Comparison of ENCODE assay signal across 9 mouse cellular contexts in the genomic region with DNA sequence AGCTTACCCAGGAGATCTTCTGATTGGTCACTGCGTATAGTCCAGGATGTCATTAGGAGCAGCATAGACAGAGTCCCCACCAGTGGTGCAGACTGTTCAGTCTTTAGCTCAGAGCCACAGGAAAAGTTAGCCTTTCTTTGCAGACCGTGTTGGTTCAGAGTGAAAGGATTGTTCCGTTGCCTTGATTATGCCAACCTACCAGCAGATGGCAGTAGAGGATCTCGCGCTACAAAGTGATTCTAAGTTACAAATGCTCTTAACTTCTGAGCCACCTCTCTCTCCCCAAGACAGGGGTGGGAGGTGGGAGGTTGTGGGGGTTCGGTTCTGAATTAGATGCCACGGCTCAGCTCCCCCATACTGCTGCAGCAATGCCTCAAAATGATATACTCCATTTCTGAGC. TPM values are rescaled to one million over a fixed set of nuclear protein-coding genes. Genes with fewer than 3 reads are reported as not detected.
A peak's percentile ranks its signal among the peaks of the same experiment; 100 is the strongest.
DNase-seq lines count a peak whose midpoint lies in the region; ATAC-seq and TF ChIP-seq lines count a peak whose summit lies in the region.
"Had no signal": no experiment of that assay in that cellular context is flagged by ENCODE, and none has a peak within 500 bp of the region (broad histone marks: within the 10 kb centered on the region; RNA-seq: fewer than 3 reads in every experiment).

No protein-coding gene starts in this region.

- peak; percentile 73 for ATAC-seq in granulocyte monocyte progenitor cell, adult 5-6 weeks (replicated peaks; ENCODE audit: poor library complexity, severe bottlenecking)
- ATAC-seq in kidney, postnatal 0 days (replicated peaks; ENCODE audit: low FRiP score, low read depth) = no peak
- no peak for ATAC-seq in liver, embryonic 13.5 days (ENCODE audit: low read depth)
- 0 out of 2 replicates have a peak, but pooled peaks have one; percentile 38 for ATAC-seq in neural tube, embryonic 15.5 days (ENCODE audit: low FRiP score)

- TF ChIP-seq RAD21 in CH12.LX (IDR thresholded peaks at IDR 0.05; ENCODE audit: low read depth, low read length) = no peak; the same call in none of the 2 replicates

- TF ChIP-seq POLR2A in CH12.LX (IDR thresholded peaks at IDR 0.05; ENCODE audit: low read depth, low read length) = no peak
- no peak for TF ChIP-seq POLR2A in cortical plate, adult 2 months (IDR thresholded peaks at IDR 0.05; ENCODE audit: extremely low read depth, insufficient read depth, low read length)

- no peak overlapping the region; the same call in 1 of the 2 replicates for H3K9ac ChIP-seq in CH12.LX (ENCODE audit: insufficient read depth, low read depth)
- no peak overlapping the region for H3K9ac ChIP-seq in kidney, postnatal 0 days (ENCODE audit: low read depth, low read length)
- H3K9ac ChIP-seq in liver, embryonic 13.5 days = no peak overlapping the region
- no peak overlapping the region for H3K9ac ChIP-seq in neural tube, embryonic 15.5 days (replicated peaks)

- WGBS in kidney, postnatal 0 days = 5% methylated on average over 7 of the region's 7 CpGs
- 5% methylated on average over 7 of the region's 7 CpGs for WGBS in liver, embryonic 13.5 days (ENCODE audit: insufficient replicate concordance)
- WGBS in neural tube, embryonic 15.5 days = 9% methylated on average over 7 of the region's 7 CpGs

- no peaks in the 10 kb centered on the region for H3K36me3 ChIP-seq in CH12.LX (replicated peaks in 1 of 2; ENCODE audit: control insufficient read depth in 1 of 2, insufficient read depth in 1 of 2, low read length in 1 of 2)
- H3K36me3 ChIP-seq in kidney, postnatal 0 days (ENCODE audit: insufficient read depth, low read length) = no peaks in the 10 kb centered on the region
- no peaks in the 10 kb centered on the region for H3K36me3 ChIP-seq in liver, embryonic 13.5 days
- no peaks in the 10 kb centered on the region for H3K36me3 ChIP-seq in neural tube, embryonic 15.5 days

- peak overlapping the region in 1 of 3 experiments; percentile 14 for H3K4me3 ChIP-seq in CH12.LX (replicated peaks in 1 of 3; ENCODE audit: low read depth in 2 of 3, low read length in 2 of 3, poor library complexity in 1 of 3)
- H3K4me3 ChIP-seq in cortical plate, adult 2 months (ENCODE audit: insufficient read depth, low read length) = no peak overlapping the region
- H3K4me3 ChIP-seq in kidney, postnatal 0 days (replicated peaks; ENCODE audit: low read depth, low read length) = no peak overlapping the region
- no peak overlapping the region for H3K4me3 ChIP-seq in liver, embryonic 13.5 days (replicated peaks)
- H3K4me3 ChIP-seq in neural tube, embryonic 15.5 days (replicated peaks) = no peak overlapping the region

- peaks cover 0 to 4% of the 10 kb centered on the region in 2 experiments; a peak in 2 of 4 replicates for H3K4me1 ChIP-seq in CH12.LX (ENCODE audit: control insufficient read depth in 1 of 2, insufficient read depth in 2 of 2)
- no peaks in the 10 kb centered on the region for H3K4me1 ChIP-seq in cortical plate, adult 2 months (ENCODE audit: control insufficient read depth, insufficient read depth, low read length)
- H3K4me1 ChIP-seq in kidney, postnatal 0 days (replicated peaks; ENCODE audit: insufficient read depth, low read length) = no peaks in the 10 kb centered on the region
- H3K4me1 ChIP-seq in liver, embryonic 13.5 days (replicated peaks) = no peaks in the 10 kb centered on the region
- no peaks in the 10 kb centered on the region for H3K4me1 ChIP-seq in neural tube, embryonic 15.5 days

- DNase-seq in CH12.LX (ENCODE audit: extremely low read depth) = peak; percentile 77
- DNase-seq in adrenal gland, adult (ENCODE audit: inconsistent age in 2 of 2, low spot score in 1 of 2) = peak; percentile 53 to 89
- peak; percentile 87 for DNase-seq in kidney, postnatal 0 days (ENCODE audit: low spot score)
- DNase-seq in liver, embryonic 13.5 days = peak; percentile 13
- DNase-seq in thymus, postnatal 14 days = peak; percentile 65

- H3K27me3 ChIP-seq in CH12.LX (replicated peaks) = no peaks in the 10 kb centered on the region
- no peaks in the 10 kb centered on the region for H3K27me3 ChIP-seq in kidney, postnatal 0 days (ENCODE audit: insufficient read depth, low read length)
- 0 out of 2 replicates have a peak, but pooled peaks cover 4% of the 10 kb centered on the region for H3K27me3 ChIP-seq in liver, embryonic 13.5 days
- H3K27me3 ChIP-seq in neural tube, embryonic 15.5 days (replicated peaks) = 0 out of 2 replicates have a peak, but pooled peaks cover 3% of the 10 kb centered on the region

- H3K27ac ChIP-seq in CH12.LX (ENCODE audit: insufficient read depth, low read depth) = no peak overlapping the region
- H3K27ac ChIP-seq in cortical plate, adult 2 months (ENCODE audit: insufficient read depth, low read length) = no peak overlapping the region
- no peak overlapping the region for H3K27ac ChIP-seq in kidney, postnatal 0 days
- no peak overlapping the region for H3K27ac ChIP-seq in liver, embryonic 13.5 days
- no peak overlapping the region for H3K27ac ChIP-seq in neural tube, embryonic 15.5 days (replicated peaks)

- dilution Hi-C loops in CH12.LX (cut with MboI; ENCODE audit: extremely low pct_ligation_motif_present, extremely low pct_unique_long_range_greater_than_20kb, low sequenced_read_pairs) = no loop called here

- TF ChIP-seq CTCF in CH12.LX (conservative IDR thresholded peaks at IDR 0.05 in 1 of 2, IDR thresholded peaks at IDR 0.05 in 1 of 2; ENCODE audit: low read depth in 2 of 2, low read length in 2 of 2) = peak; percentile 94 to 97
- TF ChIP-seq CTCF in cortical plate, adult 2 months (IDR thresholded peaks at IDR 0.05; ENCODE audit: extremely low read depth, insufficient read depth, low read length) = peak; percentile 93
- peak; percentile 92 for TF ChIP-seq CTCF in kidney, postnatal 0 days (IDR thresholded peaks at IDR 0.05; ENCODE audit: low read depth)

- no peak for TF ChIP-seq EP300 in CH12.LX (IDR thresholded peaks at IDR 0.05; ENCODE audit: low read length)

- no peaks in the 10 kb centered on the region for H3K79me2 ChIP-seq in CH12.LX (replicated peaks; ENCODE audit: control insufficient read depth, extremely low read depth, insufficient read depth, poor library complexity, severe bottlenecking)

- in situ Hi-C loops in CH12.LX (cut with MboI; ENCODE audit: low pct_ligation_motif_present, low pct_unique_long_range_greater_than_20kb, low sequenced_read_pairs) = loop anchor here (5.0 to 10.0 kb wide), 3 partner anchors 130 to 360 kb away; no protein-coding TSS in a partner anchor

- no peaks in the 10 kb centered on the region for H3K9me3 ChIP-seq in CH12.LX (replicated peaks; ENCODE audit: low read length)
- H3K9me3 ChIP-seq in kidney, postnatal 0 days (replicated peaks; ENCODE audit: low read length) = no peaks in the 10 kb centered on the region
- H3K9me3 ChIP-seq in liver, embryonic 13.5 days (replicated peaks) = no peaks in the 10 kb centered on the region
- H3K9me3 ChIP-seq in neural tube, embryonic 15.5 days (replicated peaks) = no peaks in the 10 kb centered on the region

- H3K4me2 ChIP-seq in CH12.LX (ENCODE audit: insufficient read depth, low read depth, poor library complexity, severe bottlenecking) = peak overlapping the region; percentile 64; the same call in 1 of the 2 replicates
- H3K4me2 ChIP-seq in kidney, postnatal 0 days (ENCODE audit: low read length) = no peak overlapping the region
- no peak overlapping the region for H3K4me2 ChIP-seq in liver, embryonic 13.5 days
- no peak overlapping the region for H3K4me2 ChIP-seq in neural tube, embryonic 15.5 days

TF ChIP-seq in CH12.LX, 34 proteins besides CTCF, POLR2A, EP300 and RAD21 (continues in another document):
- peak; percentile 98 for TF ChIP-seq SMC3 (IDR thresholded peaks at IDR 0.05; ENCODE audit: low read depth, low read length)
- 0 out of 2 replicates have a peak, but pooled peaks have one; percentile 33 for TF ChIP-seq SIN3A (IDR thresholded peaks at IDR 0.05; ENCODE audit: low read length)
- peak; percentile 55; the same call in 1 of the 2 replicates for TF ChIP-seq JUND (conservative IDR thresholded peaks at IDR 0.05; ENCODE audit: low read depth, low read length)
- TF ChIP-seq ZNF384 (IDR thresholded peaks at IDR 0.05; ENCODE audit: low read depth, low read length) = no peak
- TF ChIP-seq IRF4 (IDR thresholded peaks at IDR 0.05; ENCODE audit: low read depth, low read length) = peak; percentile 22; the same call in 1 of the 2 replicates
- TF ChIP-seq UBTF (IDR thresholded peaks at IDR 0.05; ENCODE audit: low read depth, low read length) = no peak
- TF ChIP-seq MEF2A (IDR thresholded peaks at IDR 0.05; ENCODE audit: borderline replicate concordance, low read depth, low read length) = no peak
- TF ChIP-seq ETS1 (conservative IDR thresholded peaks at IDR 0.05; ENCODE audit: low read depth, low read length) = no peak
- peak; percentile 31; the same call in 1 of the 2 replicates for TF ChIP-seq MYC (IDR thresholded peaks at IDR 0.05; ENCODE audit: low read depth, low read length)
- TF ChIP-seq RCOR1 (conservative IDR thresholded peaks at IDR 0.05; ENCODE audit: low read depth, low read length) = no peak
- TF ChIP-seq HCFC1 (IDR thresholded peaks at IDR 0.05; ENCODE audit: low read depth, low read length) = no peak; the same call in 1 of the 2 replicates
- peak; percentile 91 for TF ChIP-seq ZC3H11A (IDR thresholded peaks at IDR 0.05; ENCODE audit: low read depth, low read length)
- TF ChIP-seq POLR2AphosphoS2 (IDR thresholded peaks at IDR 0.05; ENCODE audit: low read depth, low read length) = no peak
- TF ChIP-seq CHD1 (IDR thresholded peaks at IDR 0.05; ENCODE audit: low read depth, low read length) = no peak

RNA-seq across cellular contexts. Expression of a gene that starts 27.2 kb away (rescaled TPM):
- total RNA-seq in CH12.LX (2012; rRNA removed) (7.0 TPM in 2 replicates), CH12.LX (2014; rRNA removed) (1.5 TPM in 2 replicates)
- 4.0 and 5.0 TPM in 2 replicates for polyA plus RNA-seq in CH12.LX (2012; ENCODE audit: insufficient read length, low read depth)
- 84.4 and 85.7 TPM in 2 replicates for polyA plus RNA-seq in cortical plate, adult 2 months (2012; rRNA removed)
- total RNA-seq in granulocyte monocyte progenitor cell, adult 5-6 weeks (2014; fragmentation: Nextera tagmentation) = 10.2 and 13.9 TPM in 2 replicates
- 5.6 and 7.0 TPM in 2 replicates for total RNA-seq in granulocyte monocyte progenitor cell, adult 5-6 weeks (2017)
- polyA plus RNA-seq in kidney, postnatal 0 days (2015; fragmentation: Nextera tagmentation; extraction: Ambion mirVana) = 13.6 and 14.6 TPM in 2 replicates
- 3.0 and 3.1 TPM in 2 replicates for polyA plus RNA-seq in liver, embryonic 13.5 days (2015; fragmentation: Nextera tagmentation; extraction: Ambion mirVana)
- polyA plus RNA-seq in neural tube, embryonic 15.5 days (2015; fragmentation: Nextera tagmentation; extraction: Ambion mirVana) = 57.2 and 67.4 TPM in 2 replicates

RNA-seq across cellular contexts. Expression of a gene that starts 58.2 kb away (rescaled TPM):
- 0.04 and 0.08 TPM in 2 replicates for total RNA-seq in CH12.LX (2012; rRNA removed)
- total RNA-seq in CH12.LX (2014; rRNA removed) = 0.22 and 0.30 TPM in 2 replicates
- 0.31 and 0.36 TPM in 2 replicates for polyA plus RNA-seq in CH12.LX (2012; ENCODE audit: insufficient read length, low read depth)
- 0.04 TPM in 1 of 2 replicates, not detected in the other for polyA plus RNA-seq in cortical plate, adult 2 months (2012; rRNA removed)
- not detected in 2 replicates for total RNA-seq in granulocyte monocyte progenitor cell, adult 5-6 weeks (2014; fragmentation: Nextera tagmentation)
- not detected in 2 replicates for total RNA-seq in granulocyte monocyte progenitor cell, adult 5-6 weeks (2017)
- not detected in 2 replicates for polyA plus RNA-seq in kidney, postnatal 0 days (2015; fragmentation: Nextera tagmentation; extraction: Ambion mirVana)
- not detected in 2 replicates for polyA plus RNA-seq in liver, embryonic 13.5 days (2015; fragmentation: Nextera tagmentation; extraction: Ambion mirVana)
- polyA plus RNA-seq in neural tube, embryonic 15.5 days (2015; fragmentation: Nextera tagmentation; extraction: Ambion mirVana) = 0.08 TPM in 2 replicates
- polyA plus RNA-seq: liver, embryonic 16.5 days had no signal

Comparison
In these comparisons a context has a peak if more than half of its experiments do, and no peak if none do; other contexts are left out.
1. DNase-seq: peak in every context shown above with its lines; median percentile 87 in kidney, postnatal 0 days; 77 in CH12.LX; 71 in adrenal gland, adult; 65 in thymus, postnatal 14 days; 13 in liver, embryonic 13.5 days.
2. ATAC-seq: peak in granulocyte monocyte progenitor cell, adult 5-6 weeks (single experiment) and neural tube, embryonic 15.5 days (single experiment); none in kidney, postnatal 0 days (single experiment) and liver, embryonic 13.5 days (single experiment).
3. Peak in every context shown above with its lines, with median percentiles within 50 percentile points of each other: CTCF ChIP-seq.